Mouse (Mus musculus): Measurements from ENCODE around the gene Tmem234. TPM values are rescaled to one million over a fixed set of nuclear protein-coding genes. Genes with fewer than 3 reads are reported as not detected.

Gene Tmem234
- 67.7 TPM for polyA plus RNA-seq (2015; fragmentation: Illumina TruSeq; extraction: RNeasy Lipid Tissue Mini Kit (QIAGEN cat#74804); ENCODE audit: insufficient read depth, low read depth, low replicate concordance)

GRCm38 (mm10) chr4:129600233-129601158 is at the start of gene Tmem234, which contains the start of gene Eif3i:
Gene Tmem234, plus strand, starts transcription at chr4:129600668.
Gene Eif3i, minus strand, starts transcription at chr4:129600648.

GRCm38 (mm10) chr4:129573430-129573829 is 27.0 kb upstream of the Tmem234 start, which contains the start of gene Lck:
Gene Lck, minus strand, starts transcription at chr4:129573641.

GRCm38 (mm10) chr4:129578466-129578865 is 22.0 kb upstream of the Tmem234 start, which contains the start of gene Fam167b:
Gene Fam167b, minus strand, starts transcription at chr4:129578549.

GRCm38 (mm10) chr4:129614093-129614492 is 13.6 kb downstream of the Tmem234 start, which contains the start of gene Dcdc2b:
Gene Dcdc2b, minus strand, starts transcription at chr4:129614257.

GRCm38 (mm10) chr4:129618786-129619691 is 18.6 kb downstream of the Tmem234 start, which contains the start of gene Iqcc:
Gene Iqcc, minus strand, starts transcription at chr4:129619099.

GRCm38 (mm10) chr4:129623681-129624091 is 23.2 kb downstream of the Tmem234 start, which contains the start of gene Ccdc28b:
Gene Ccdc28b, minus strand, starts transcription at chr4:129623947.

GRCm38 (mm10) chr4:129640638-129641467 is 40.4 kb downstream of the Tmem234 start, which contains the start of gene Txlna:
Gene Txlna, minus strand, starts transcription at chr4:129641065.

GRCm38 (mm10) chr4:129672083-129672877 is 71.8 kb downstream of the Tmem234 start, which contains the start of gene Kpna6:
Gene Kpna6, minus strand, starts transcription at chr4:129672767.

Other genes starting within 250 kb of the Tmem234 start
- 1.6 TPM for gene Zbtb8a, start 222.6 kb upstream of the Tmem234 start, polyA plus RNA-seq (2015; fragmentation: Illumina TruSeq; extraction: RNeasy Lipid Tissue Mini Kit (QIAGEN cat#74804); ENCODE audit: insufficient read depth, low read depth, low replicate concordance)
- gene Zbtb8b, start 159.8 kb upstream of the Tmem234 start, polyA plus RNA-seq (2015; fragmentation: Illumina TruSeq; extraction: RNeasy Lipid Tissue Mini Kit (QIAGEN cat#74804); ENCODE audit: insufficient read depth, low read depth, low replicate concordance), result not detected
- 15.5 TPM for gene Bsdc1, start 139.1 kb upstream of the Tmem234 start, polyA plus RNA-seq (2015; fragmentation: Illumina TruSeq; extraction: RNeasy Lipid Tissue Mini Kit (QIAGEN cat#74804); ENCODE audit: insufficient read depth, low read depth, low replicate concordance)
- gene Tssk3, start 109.6 kb upstream of the Tmem234 start, polyA plus RNA-seq (2015; fragmentation: Illumina TruSeq; extraction: RNeasy Lipid Tissue Mini Kit (QIAGEN cat#74804); ENCODE audit: insufficient read depth, low read depth, low replicate concordance), result not detected
- not detected for gene Fam229a, start 109.5 kb upstream of the Tmem234 start, polyA plus RNA-seq (2015; fragmentation: Illumina TruSeq; extraction: RNeasy Lipid Tissue Mini Kit (QIAGEN cat#74804); ENCODE audit: insufficient read depth, low read depth, low replicate concordance)
- 7.8 TPM for gene Marcksl1, start 87.1 kb upstream of the Tmem234 start, polyA plus RNA-seq (2015; fragmentation: Illumina TruSeq; extraction: RNeasy Lipid Tissue Mini Kit (QIAGEN cat#74804); ENCODE audit: insufficient read depth, low read depth, low replicate concordance)
- gene Hdac1, start 58.0 kb upstream of the Tmem234 start, polyA plus RNA-seq (2015; fragmentation: Illumina TruSeq; extraction: RNeasy Lipid Tissue Mini Kit (QIAGEN cat#74804); ENCODE audit: insufficient read depth, low read depth, low replicate concordance), result 13.8 TPM
- gene Lck, start 27.0 kb upstream of the Tmem234 start, polyA plus RNA-seq (2015; fragmentation: Illumina TruSeq; extraction: RNeasy Lipid Tissue Mini Kit (QIAGEN cat#74804); ENCODE audit: insufficient read depth, low read depth, low replicate concordance), result not detected
- gene Fam167b, start 22.1 kb upstream of the Tmem234 start, polyA plus RNA-seq (2015; fragmentation: Illumina TruSeq; extraction: RNeasy Lipid Tissue Mini Kit (QIAGEN cat#74804); ENCODE audit: insufficient read depth, low read depth, low replicate concordance), result 2.3 TPM
- gene Eif3i, start within 50 bp of the Tmem234 start, polyA plus RNA-seq (2015; fragmentation: Illumina TruSeq; extraction: RNeasy Lipid Tissue Mini Kit (QIAGEN cat#74804); ENCODE audit: insufficient read depth, low read depth, low replicate concordance), result 62.4 TPM
- 4.6 TPM for gene Dcdc2b, start 13.6 kb downstream of the Tmem234 start, polyA plus RNA-seq (2015; fragmentation: Illumina TruSeq; extraction: RNeasy Lipid Tissue Mini Kit (QIAGEN cat#74804); ENCODE audit: insufficient read depth, low read depth, low replicate concordance)
- 5.6 TPM for gene Iqcc, start 18.4 kb downstream of the Tmem234 start, polyA plus RNA-seq (2015; fragmentation: Illumina TruSeq; extraction: RNeasy Lipid Tissue Mini Kit (QIAGEN cat#74804); ENCODE audit: insufficient read depth, low read depth, low replicate concordance)
- gene Ccdc28b, start 23.3 kb downstream of the Tmem234 start, polyA plus RNA-seq (2015; fragmentation: Illumina TruSeq; extraction: RNeasy Lipid Tissue Mini Kit (QIAGEN cat#74804); ENCODE audit: insufficient read depth, low read depth, low replicate concordance), result 26.3 TPM
- 14.9 TPM for gene Txlna, start 40.4 kb downstream of the Tmem234 start, polyA plus RNA-seq (2015; fragmentation: Illumina TruSeq; extraction: RNeasy Lipid Tissue Mini Kit (QIAGEN cat#74804); ENCODE audit: insufficient read depth, low read depth, low replicate concordance)
- gene Kpna6, start 72.1 kb downstream of the Tmem234 start, polyA plus RNA-seq (2015; fragmentation: Illumina TruSeq; extraction: RNeasy Lipid Tissue Mini Kit (QIAGEN cat#74804); ENCODE audit: insufficient read depth, low read depth, low replicate concordance), result 7.3 TPM
- gene Tmem39b, start 96.2 kb downstream of the Tmem234 start, polyA plus RNA-seq (2015; fragmentation: Illumina TruSeq; extraction: RNeasy Lipid Tissue Mini Kit (QIAGEN cat#74804); ENCODE audit: insufficient read depth, low read depth, low replicate concordance), result 3.9 TPM
- 10.0 TPM for gene Khdrbs1, start 141.6 kb downstream of the Tmem234 start, polyA plus RNA-seq (2015; fragmentation: Illumina TruSeq; extraction: RNeasy Lipid Tissue Mini Kit (QIAGEN cat#74804); ENCODE audit: insufficient read depth, low read depth, low replicate concordance)
- gene Ptp4a2, start 210.6 kb downstream of the Tmem234 start, polyA plus RNA-seq (2015; fragmentation: Illumina TruSeq; extraction: RNeasy Lipid Tissue Mini Kit (QIAGEN cat#74804); ENCODE audit: insufficient read depth, low read depth, low replicate concordance), result 34.4 TPM

Measured in pancreas, adult 10 weeks (tissue).